Mouse (Mus musculus) liver, postnatal 0 days (tissue): ENCODE results near the gene Mrpl11. TPM values are rescaled to one million over a fixed set of nuclear protein-coding genes. Genes with fewer than 3 reads are reported as not detected.
"Not testable (repeated sequence)": the region's sequence is repeated elsewhere in the genome, so short reads cannot be mapped to it uniquely, and the experiment has no call there.

Source experiments
- ATAC-seq: fragments of 200-750 bp; cut with Nextera tagmentation; 2 replicates; pipeline ENCODE4 v1.8.0; 2017; ENCODE audit warnings: mild to moderate bottlenecking, moderate library complexity
- DNase-seq: peaks from one replicate; pipeline ENCODE4 v3.0.0-alpha.2; 2016
- H3K27ac ChIP-seq: fragments of 300-500 bp; sonication (generic); 2 replicates; pipeline ENCODE4 v1.5.1; 2014; ENCODE audit warnings: antibody characterized with exemption, moderate library complexity, mild to moderate bottlenecking, low read depth
- H3K27me3 ChIP-seq: fragments of 300-500 bp; sonication (generic); 2 replicates; pipeline ENCODE4 v1.6.1; 2014; ENCODE audit warnings: low read length, control low read depth, mixed read lengths; ENCODE audit not compliant: insufficient read depth
- H3K36me3 ChIP-seq: fragments of 300-500 bp; sonication (generic); replicated peaks from 2 replicates; pipeline ENCODE4 v1.6.1; 2014; ENCODE audit warnings: mild to moderate bottlenecking, control low read depth, low read length, moderate library complexity, mixed read lengths; ENCODE audit not compliant: insufficient read depth
- H3K4me1 ChIP-seq: fragments of 300-500 bp; sonication (generic); 2 replicates; pipeline ENCODE4 v1.6.1; 2014; ENCODE audit warnings: antibody characterized with exemption, mild to moderate bottlenecking, control low read depth; ENCODE audit not compliant: insufficient read depth
- H3K4me2 ChIP-seq: fragments of 300-500 bp; sonication (generic); 2 replicates; pipeline ENCODE4 v1.6.1; 2014; ENCODE audit warnings: low read depth, mild to moderate bottlenecking, low read length, moderate library complexity, mixed read lengths
- H3K4me3 ChIP-seq: fragments of 300-500 bp; sonication (generic); 2 replicates; pipeline ENCODE4 v1.5.1; 2014; ENCODE audit warnings: low read depth, low read length
- H3K9ac ChIP-seq: fragments of 300-500 bp; sonication (generic); replicated peaks from 2 replicates; pipeline ENCODE4 v1.6.1; 2014; ENCODE audit warnings: mild to moderate bottlenecking, moderate library complexity
- H3K9me3 ChIP-seq: fragments of 300-500 bp; sonication (generic); 2 replicates; pipeline ENCODE4 v1.6.1; 2016; ENCODE audit warnings: mild to moderate bottlenecking, control low read depth, low read length, mixed read lengths
- CTCF ChIP-seq: sonication (generic); IDR thresholded peaks from 2 replicates; pipeline ENCODE4 v1.5.1; 2016; ENCODE audit warnings: antibody characterized with exemption, low read depth
- EP300 ChIP-seq: IDR thresholded peaks from 2 replicates; pipeline ENCODE4 v1.6.1; 2016; ENCODE audit warnings: antibody characterized with exemption, low read depth, mild to moderate bottlenecking
- WGBS: fragments of 180-500 bp; shearing (Covaris S2); extraction: QIAGEN DNeasy Blood & Tissue Kit; methylation state at CpG from one replicate; pipeline ENCODE4 v1.1.7; 2014; ENCODE audit not compliant: insufficient replicate concordance; 5-methylcytosine and 5-hydroxymethylcytosine counted together
- polyA plus RNA-seq: library from polyadenylated mRNA; unstranded; fragments of >200 nt; fragmentation: Nextera tagmentation; extraction: Ambion mirVana; gene quantifications from 2 replicates; pipeline ENCODE4 v1.2.1, GENCODE M21; 2015

Mrpl11 gene
- polyA plus RNA-seq, 1 experiment from 2014 or later = 48.9 TPM

DNA sequence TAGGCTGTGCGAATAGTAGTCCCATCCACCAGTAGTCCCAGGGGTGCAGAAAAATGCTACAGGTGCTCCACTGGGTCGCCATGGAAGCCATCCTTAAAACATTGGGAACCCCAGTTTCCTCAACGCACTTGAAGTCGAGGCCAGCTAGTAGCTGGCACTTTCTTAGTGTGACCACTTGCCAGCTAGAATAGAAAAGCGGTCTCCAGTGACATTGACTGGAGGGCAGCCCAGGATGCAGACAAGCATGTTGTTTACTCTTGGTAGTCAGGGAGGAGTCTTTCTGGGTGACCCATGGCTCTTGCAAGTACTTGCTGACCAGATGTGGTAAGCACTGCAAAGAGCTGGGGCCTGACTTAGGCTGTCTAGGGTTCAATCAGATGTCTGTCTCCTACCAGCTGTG, 33.2 kb upstream of the Mrpl11 start:
- H3K9ac ChIP-seq = no peak overlapping the region
- H3K4me2 ChIP-seq = peak overlapping the region; percentile 73
- H3K4me3 ChIP-seq = peak overlapping the region; percentile 57
- no peaks in the 10 kb centered on the region for H3K27me3 ChIP-seq
- WGBS = 61% methylated on average over 5 of the region's 5 CpGs
- H3K9me3 ChIP-seq = no peaks in the 10 kb centered on the region
- ATAC-seq (no peak), DNase-seq (no peak)
- peaks cover 8% of the 10 kb centered on the region; the same call in 1 of the 2 replicates for H3K36me3 ChIP-seq
- no peak overlapping the region for H3K27ac ChIP-seq
- no peak for TF ChIP-seq CTCF
- peaks cover 16% of the 10 kb centered on the region for H3K4me1 ChIP-seq

- Histone ChIP-seq H3K4me3 (no peak overlapping the region), H3K4me1 (no peaks in the 10 kb centered on the region), H3K36me3 (no peaks in the 10 kb centered on the region), H3K9me3 (no peaks in the 10 kb centered on the region), H3K27me3 (peaks cover 12% of the 10 kb centered on the region; the same call in 1 of the 2 replicates), H3K4me2 (no peak overlapping the region), H3K27ac (no peak overlapping the region), H3K9ac (no peak overlapping the region)
- 73% methylated on average over 2 of the region's 2 CpGs for WGBS
- DNase-seq (no peak), ATAC-seq (no peak)
- TF ChIP-seq CTCF (no peak), EP300 (no peak)
Observed at GRCm38 (mm10) chr19:4936896-4937295, 25.1 kb upstream of the Mrpl11 start.

- TF ChIP-seq CTCF = no peak
- TF ChIP-seq EP300 = no peak
Observed at GRCm38 (mm10) chr19:4937444-4938310, 24.3 kb upstream of the Mrpl11 start.

GRCm38 (mm10) chr19:4942551-4943252, 19.2 kb upstream of the Mrpl11 start, which contains the start of gene Peli3:
TSS of gene Peli3 (minus strand) at chr19:4943127.
- H3K4me3 ChIP-seq = peak within 1 kb of the TSS; percentile 53
- H3K4me1 ChIP-seq = peaks cover 8% of the 10 kb centered on the region
- no peaks in the 10 kb centered on the region for H3K36me3 ChIP-seq
- under 1% methylated on average over 48 of the region's 55 CpGs for WGBS
- peak within 1 kb of the TSS; percentile 83 for H3K4me2 ChIP-seq
- no peaks in the 10 kb centered on the region for H3K9me3 ChIP-seq
- TF ChIP-seq CTCF = no peak
- TF ChIP-seq EP300 = no peak
- peaks cover 31% of the 10 kb centered on the region for H3K27me3 ChIP-seq
- H3K27ac ChIP-seq = no peak within 1 kb of the TSS
- peak; percentile 93 for DNase-seq
- ATAC-seq = peak; percentile 99
- H3K9ac ChIP-seq = peak within 1 kb of the TSS; percentile 46

More at GRCm38 (mm10) chr19:4937444-4938310, 24.3 kb upstream of the Mrpl11 start:
- peaks cover under 1% of the 10 kb centered on the region; the same call in 1 of the 2 replicates for H3K4me1 ChIP-seq
- H3K27ac ChIP-seq = no peak overlapping the region
- ATAC-seq (no peak), DNase-seq (no peak)
- no peak overlapping the region for H3K4me3 ChIP-seq
- no peak overlapping the region for H3K9ac ChIP-seq
- 79% methylated on average over 17 of the region's 17 CpGs for WGBS
- peaks cover 20% of the 10 kb centered on the region for H3K27me3 ChIP-seq
- H3K9me3 ChIP-seq = no peaks in the 10 kb centered on the region
- H3K36me3 ChIP-seq = no peaks in the 10 kb centered on the region
- H3K4me2 ChIP-seq = no peak overlapping the region

DNA sequence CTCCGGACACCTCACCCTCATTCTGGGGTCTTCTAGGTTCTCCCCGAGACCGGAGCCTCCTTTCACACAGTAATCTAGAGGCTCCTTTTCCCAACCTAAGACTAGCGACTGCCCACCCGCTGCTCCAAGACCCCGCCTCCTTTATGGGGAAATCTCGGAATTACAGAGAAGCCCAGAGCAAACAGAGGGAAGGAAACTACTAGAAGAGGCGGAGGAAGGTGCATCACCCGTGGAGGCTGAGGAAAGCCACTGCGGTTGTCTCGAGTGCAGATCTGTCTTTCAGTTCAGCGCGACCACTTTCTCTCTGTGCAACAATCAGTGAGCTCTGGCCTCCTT, 18.7 kb upstream of the Mrpl11 start:
- Histone ChIP-seq H3K9me3 (no peaks in the 10 kb centered on the region), H3K4me1 (peaks cover 8% of the 10 kb centered on the region), H3K4me3 (peak overlapping the region; percentile 53), H3K27me3 (peaks cover 28% of the 10 kb centered on the region), H3K9ac (peak overlapping the region; percentile 46), H3K36me3 (no peaks in the 10 kb centered on the region), H3K4me2 (peak overlapping the region; percentile 83), H3K27ac (no peak overlapping the region)
- WGBS = 13% methylated on average over 13 of the region's 13 CpGs
- DNase-seq (no peak), ATAC-seq (peak; percentile 44)
- TF ChIP-seq EP300 (no peak), CTCF (no peak)

- DNase-seq (no peak), ATAC-seq (no peak)
- Histone ChIP-seq H3K36me3 (no peaks in the 10 kb centered on the region), H3K4me2 (no peak overlapping the region), H3K9ac (no peak overlapping the region), H3K4me3 (no peak overlapping the region), H3K9me3 (no peaks in the 10 kb centered on the region), H3K27me3 (peaks cover 27% of the 10 kb centered on the region), H3K27ac (no peak overlapping the region), H3K4me1 (peaks cover 8% of the 10 kb centered on the region)
- WGBS = 37% methylated on average over 6 of the region's 6 CpGs
- no peak for TF ChIP-seq CTCF
- TF ChIP-seq EP300 = no peak
Observed at GRCm38 (mm10) chr19:4945540-4945939, 16.4 kb upstream of the Mrpl11 start.

- ATAC-seq, H3K9me3 ChIP-seq: not testable (repeated sequence)
Observed at GRCm38 (mm10) chr19:4948641-4949040, 13.3 kb upstream of the Mrpl11 start.

More at GRCm38 (mm10) chr19:4948641-4949040, 13.3 kb upstream of the Mrpl11 start:
- H3K4me3 ChIP-seq, DNase-seq, H3K9ac ChIP-seq, H3K36me3 ChIP-seq, H3K27me3 ChIP-seq, H3K4me1 ChIP-seq, H3K4me2 ChIP-seq, H3K27ac ChIP-seq: not testable (repeated sequence)
- 81% methylated on average over 9 of the region's 9 CpGs for WGBS
